Mouse (Mus musculus) limb, embryonic 14.5 days (tissue): ENCODE data around the gene Dgat2. TPM values are rescaled to one million over a fixed set of nuclear protein-coding genes. Genes with fewer than 3 reads are reported as not detected.
A peak's percentile ranks its signal among the peaks of the same experiment; 100 is the strongest.

Experiments used
- ATAC-seq: fragments of 200-750 bp; cut with Nextera tagmentation; 2 replicates; pipeline ENCODE4 v1.8.0; 2017; ENCODE audit warnings: low read depth, moderate number of reproducible peaks, moderate TSS enrichment; ENCODE audit not compliant: low FRiP score
- DNase-seq: peaks from one replicate; pipeline ENCODE4 v3.0.0-alpha.2; 2015; ENCODE audit warnings: low spot score
- H3K27ac ChIP-seq: fragments of 300-500 bp; sonication (generic); replicated peaks from 2 replicates; pipeline ENCODE4 v1.5.1; 2014; ENCODE audit warnings: low read depth, mild to moderate bottlenecking, low read length, moderate library complexity, mixed read lengths
- H3K27me3 ChIP-seq: fragments of 300-500 bp; sonication (generic); 2 replicates; pipeline ENCODE4 v1.6.1; 2014; ENCODE audit warnings: low read length, mixed read lengths; ENCODE audit not compliant: control insufficient read depth, insufficient read depth
- H3K36me3 ChIP-seq: fragments of 300-500 bp; sonication (generic); 2 replicates; pipeline ENCODE4 v1.6.1; 2014; ENCODE audit warnings: mild to moderate bottlenecking, low read length, moderate library complexity, mixed read lengths; ENCODE audit not compliant: control insufficient read depth, insufficient read depth
- H3K4me1 ChIP-seq: fragments of 300-500 bp; sonication (generic); 2 replicates; pipeline ENCODE4 v1.6.1; 2014; ENCODE audit warnings: antibody characterized with exemption, low read length, mixed read lengths; ENCODE audit not compliant: control insufficient read depth, insufficient read depth
- H3K4me2 ChIP-seq: fragments of 300-500 bp; sonication (generic); replicated peaks from 2 replicates; pipeline ENCODE4 v1.6.1; 2014; ENCODE audit warnings: low read depth, mild to moderate bottlenecking, low read length, moderate library complexity; ENCODE audit not compliant: severe bottlenecking
- H3K4me3 ChIP-seq: fragments of 300-500 bp; sonication (generic); replicated peaks from 2 replicates; pipeline ENCODE4 v1.5.1; 2014; ENCODE audit warnings: low read length
- H3K9ac ChIP-seq: fragments of 300-500 bp; sonication (generic); 2 replicates; pipeline ENCODE4 v1.6.1; 2014; ENCODE audit warnings: mild to moderate bottlenecking, low read depth, low read length, moderate library complexity; ENCODE audit not compliant: severe bottlenecking
- H3K9me3 ChIP-seq: fragments of 300-500 bp; sonication (generic); 2 replicates; pipeline ENCODE4 v1.6.1; 2016; ENCODE audit warnings: low read length; ENCODE audit not compliant: control insufficient read depth
- POLR2A ChIP-seq: fragments of 200-500 bp; IDR thresholded peaks from 2 replicates; pipeline ENCODE4 v1.8.0; 2012; ENCODE audit warnings: inconsistent platforms, mild to moderate bottlenecking, moderate library complexity, borderline replicate concordance; ENCODE audit not compliant: insufficient read depth, insufficient read length; ENCODE audit errors: extremely low read depth
- WGBS: fragments of 180-500 bp; shearing (Covaris S2); extraction: QIAGEN DNeasy Blood & Tissue Kit; methylation state at CpG from one replicate; pipeline ENCODE4 v1.1.7; 2014; 5-methylcytosine and 5-hydroxymethylcytosine counted together
- polyA plus RNA-seq, 2 experiments: library from polyadenylated mRNA; depleted of rRNA in 1 of 2; stranded (reverse) in 1 of 2; unstranded in 1 of 2; fragments of >200 nt; fragmentation: Nextera tagmentation in 1 of 2; extraction: Ambion mirVana in 1 of 2; gene quantifications; 2 replicates each; pipeline versions ENCODE4 v1.2.1 to v1.2.3; 2012 to 2014

Gene Dgat2
- polyA plus RNA-seq, 2 experiments: 23.5 to 42.3 TPM

- WGBS: 35% methylated on average over 12 of the region's 12 CpGs
- Histone ChIP-seq H3K36me3 (no peaks in the 10 kb centered on the region), H3K4me3 (peak overlapping the region; percentile 99), H3K27me3 (no peaks in the 10 kb centered on the region), H3K4me2 (peak overlapping the region; percentile 75), H3K9me3 (no peaks in the 10 kb centered on the region), H3K4me1 (peaks cover 12% of the 10 kb centered on the region), H3K27ac (no peak overlapping the region), H3K9ac (peak overlapping the region; percentile 12)
- ATAC-seq (no peak), DNase-seq (no peak)
- TF ChIP-seq POLR2A: no peak
These were observed 40.5 kb downstream of the Dgat2 start for GRCm38 (mm10) chr7:99141919-99142606.

DNA sequence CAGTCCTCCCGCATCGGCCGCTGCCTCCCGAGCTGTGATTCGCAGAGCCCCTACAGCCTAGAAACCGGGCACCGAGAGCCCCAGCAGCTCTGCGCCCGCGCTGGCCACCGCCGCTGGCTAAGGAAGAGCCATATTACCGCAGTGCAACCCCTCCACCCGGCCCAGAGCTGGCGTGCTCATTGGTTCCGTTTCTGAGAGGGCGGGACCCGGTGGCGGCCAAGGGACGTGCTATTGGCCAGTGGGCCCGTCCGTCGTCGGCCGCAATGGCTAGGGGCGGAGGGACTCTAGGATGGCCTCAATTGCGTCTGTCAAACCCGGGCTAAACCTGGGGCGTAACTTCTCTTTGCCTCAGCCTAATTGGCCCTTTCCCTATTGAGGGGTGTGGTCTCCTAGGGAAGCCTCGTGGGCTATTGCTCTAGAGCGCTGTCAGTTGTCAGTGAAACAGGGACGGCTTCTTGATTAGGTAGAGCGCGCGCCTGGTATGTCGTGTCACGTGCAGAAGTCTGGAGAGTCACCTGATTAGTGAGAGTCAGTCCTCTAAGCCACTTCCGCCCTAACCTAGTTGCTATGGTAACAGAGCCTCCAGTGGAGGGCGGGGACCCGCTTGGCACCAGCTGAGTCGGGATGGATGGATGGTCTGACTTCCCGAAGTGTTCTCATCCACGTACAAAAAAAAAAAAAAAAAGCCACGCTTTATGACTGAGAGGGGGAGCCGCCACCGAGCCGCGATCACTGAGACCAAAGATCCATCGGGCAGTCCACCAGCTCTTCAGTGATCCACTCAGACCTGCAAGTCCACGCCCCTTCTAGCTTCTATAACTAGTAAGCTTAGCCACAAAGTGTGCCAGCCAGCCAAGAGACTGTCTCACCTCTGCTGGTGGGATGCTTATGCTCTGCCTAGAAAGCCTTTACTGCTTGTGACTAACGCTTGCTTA is 41.3 kb downstream of the Dgat2 start, which contains the start of gene Uvrag:
Gene Uvrag (minus strand): TSS at position 158 of the 935 bp plus-strand sequence.
- H3K4me3 ChIP-seq: peak within 1 kb of the TSS; percentile 99

DNA sequence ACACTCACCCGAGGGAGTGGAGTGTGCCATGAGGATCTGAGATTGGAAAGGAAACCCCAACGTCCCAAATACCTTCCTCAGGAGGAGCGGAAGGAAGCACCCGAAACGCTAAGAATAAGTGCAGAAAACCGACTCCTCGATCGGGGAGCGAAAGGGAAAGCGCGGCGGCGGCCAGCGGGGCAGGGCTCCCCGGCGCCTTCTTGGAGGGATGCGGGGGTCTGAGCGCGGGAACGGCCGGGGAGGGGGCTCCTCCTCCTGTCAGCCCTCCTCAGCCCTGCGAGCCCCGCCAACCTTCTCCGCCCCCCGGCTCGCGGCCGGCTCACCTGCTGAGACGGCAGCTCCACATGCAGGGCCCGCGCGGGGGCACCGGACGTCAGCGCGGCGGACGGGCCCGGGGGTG is 42.0 kb downstream of the Dgat2 start:
- no peak; the same call in 1 of the 2 replicates for ATAC-seq
- H3K9ac ChIP-seq: peak overlapping the region; percentile 83
- no peaks in the 10 kb centered on the region for H3K36me3 ChIP-seq

More for the DNA sequence above, 41.3 kb downstream of the Dgat2 start, which contains the start of gene Uvrag:
- peak within 1 kb of the TSS; percentile 72 for H3K27ac ChIP-seq
- H3K27me3 ChIP-seq: no peaks in the 10 kb centered on the region
- peak within 1 kb of the TSS; percentile 83 for H3K9ac ChIP-seq
- TF ChIP-seq POLR2A: 0 out of 2 replicates have a peak, but pooled peaks have one; percentile 61
- DNase-seq: peak; percentile 100
- 2% methylated on average over 49 of the region's 51 CpGs for WGBS
- peak; percentile 97 for ATAC-seq
- H3K9me3 ChIP-seq: no peaks in the 10 kb centered on the region
- H3K36me3 ChIP-seq: no peaks in the 10 kb centered on the region
- peaks cover 12% of the 10 kb centered on the region for H3K4me1 ChIP-seq
- peak within 1 kb of the TSS; percentile 85 for H3K4me2 ChIP-seq

DNA sequence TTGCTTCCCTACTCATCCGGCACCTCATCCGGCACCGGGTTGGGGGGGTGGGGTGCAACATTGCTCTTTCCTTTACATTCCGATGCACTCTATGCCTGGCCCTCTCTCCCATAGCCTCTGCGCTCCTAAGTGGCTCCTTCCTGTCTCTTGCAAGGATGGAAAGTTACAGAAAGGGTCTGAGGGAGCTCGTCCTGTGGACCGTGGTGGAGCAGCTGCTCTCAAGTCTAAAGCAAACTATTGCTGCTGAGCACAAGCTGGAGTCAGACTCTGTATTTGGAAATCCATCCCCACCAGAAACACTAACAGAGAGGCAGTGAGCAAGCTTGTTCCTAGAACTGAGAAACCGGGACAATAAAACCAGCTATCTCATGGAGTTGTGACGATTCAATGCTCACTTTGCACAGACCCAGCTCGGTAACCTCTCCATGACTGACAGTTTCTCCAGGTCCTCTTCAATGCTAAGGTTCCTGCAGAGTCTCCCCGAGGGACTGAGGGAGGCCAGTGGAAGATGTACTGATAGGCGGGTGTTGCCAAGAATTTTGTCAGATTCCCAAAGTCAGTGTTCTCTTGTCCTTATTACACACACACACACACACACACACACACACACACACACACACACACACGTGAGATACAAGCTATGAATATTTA is 42.6 kb downstream of the Dgat2 start:
- Histone ChIP-seq H3K36me3 (no peaks in the 10 kb centered on the region), H3K4me1 (peaks cover 12% of the 10 kb centered on the region), H3K4me3 (peak overlapping the region; percentile 99), H3K4me2 (peak overlapping the region; percentile 85), H3K27me3 (no peaks in the 10 kb centered on the region), H3K9me3 (no peaks in the 10 kb centered on the region), H3K9ac (peak overlapping the region; percentile 83), H3K27ac (peak overlapping the region; percentile 72)
- WGBS: 1% methylated on average over 13 of the region's 13 CpGs
- no peak for TF ChIP-seq POLR2A
- no peak for DNase-seq
- no peak for ATAC-seq

More for the DNA sequence above, 42.0 kb downstream of the Dgat2 start:
- no peaks in the 10 kb centered on the region for H3K27me3 ChIP-seq
- peak overlapping the region; percentile 85 for H3K4me2 ChIP-seq
- TF ChIP-seq POLR2A: no peak
- H3K4me3 ChIP-seq: peak overlapping the region; percentile 99
- no peak for DNase-seq
- H3K4me1 ChIP-seq: peaks cover 12% of the 10 kb centered on the region
- 1% methylated on average over 14 of the region's 39 CpGs for WGBS
- H3K9me3 ChIP-seq: no peaks in the 10 kb centered on the region
- peak overlapping the region; percentile 72 for H3K27ac ChIP-seq

DNA sequence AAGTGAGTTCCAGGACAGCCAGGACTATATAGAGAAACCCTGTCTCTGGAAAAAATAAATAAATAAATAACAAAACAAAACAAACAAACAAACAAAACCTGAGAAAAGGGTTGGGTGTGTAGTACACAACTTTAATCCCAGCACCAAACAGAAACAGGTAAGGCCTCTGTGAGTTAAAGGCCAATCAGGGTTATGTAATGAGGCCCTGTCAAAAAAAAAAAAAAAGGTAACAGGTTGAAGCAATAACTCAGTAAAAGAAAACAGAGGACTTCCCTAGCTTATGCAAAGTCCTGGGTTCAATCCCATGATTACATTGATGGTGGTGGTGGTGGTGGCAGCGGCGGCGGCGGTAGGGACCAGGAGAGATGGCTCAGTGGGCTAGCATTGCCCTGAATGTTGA is 45.0 kb downstream of the Dgat2 start:
- Histone ChIP-seq H3K4me2 (no peak overlapping the region), H3K36me3 (no peaks in the 10 kb centered on the region), H3K27ac (no peak overlapping the region), H3K4me3 (no peak overlapping the region), H3K9me3 (no peaks in the 10 kb centered on the region), H3K27me3 (no peaks in the 10 kb centered on the region), H3K9ac (no peak overlapping the region), H3K4me1 (peaks cover 12% of the 10 kb centered on the region)
- DNase-seq: no peak
- no peak for ATAC-seq
- TF ChIP-seq POLR2A: no peak
- 100% methylated on average over 4 of the region's 4 CpGs for WGBS
